Mouse (Mus musculus): Measurements from ENCODE around the gene Hus1b. TPM values are rescaled to one million over a fixed set of nuclear protein-coding genes. Genes with fewer than 3 reads are reported as not detected.

Gene Hus1b
- polyA plus RNA-seq, 1 experiment from 2014 or later = not detected

- Histone ChIP-seq H3K9ac (no peak overlapping the region), H3K4me3 (no peak overlapping the region), H3K27me3 (replicated peaks) (no peaks in the 10 kb centered on the region), H3K4me1 (peaks cover 23% of the 10 kb centered on the region), H3K36me3 (peaks cover 5% of the 10 kb centered on the region; the same call in 1 of the 2 replicates), H3K4me2 (no peak overlapping the region), H3K27ac (replicated peaks) (no peak overlapping the region), H3K9me3 (no peaks in the 10 kb centered on the region)
- ATAC-seq (ENCODE audit: extremely low read depth, insufficient number of reproducible peaks, low FRiP score, low TSS enrichment) = no peak
- 94% methylated on average over 9 of the region's 9 CpGs for WGBS
These were observed 1.6 kb upstream of the Hus1b start for GRCm38 (mm10) chr13:30949181-30949580.

GRCm38 (mm10) chr13:30947129-30947528, 430 bp downstream of the Hus1b start:
- Histone ChIP-seq H3K4me2 (no peak overlapping the region), H3K4me1 (peaks cover 23% of the 10 kb centered on the region), H3K9me3 (no peaks in the 10 kb centered on the region), H3K9ac (no peak overlapping the region), H3K36me3 (peaks cover 5% of the 10 kb centered on the region; the same call in 1 of the 2 replicates), H3K27me3 (replicated peaks) (no peaks in the 10 kb centered on the region), H3K4me3 (no peak overlapping the region), H3K27ac (replicated peaks) (no peak overlapping the region)
- 80% methylated on average over 15 of the region's 15 CpGs for WGBS
- ATAC-seq (ENCODE audit: extremely low read depth, insufficient number of reproducible peaks, low FRiP score, low TSS enrichment) = no peak

GRCm38 (mm10) chr13:30945788-30946187, 1.8 kb downstream of the Hus1b start:
- peaks cover 23% of the 10 kb centered on the region for H3K4me1 ChIP-seq
- H3K27ac ChIP-seq (replicated peaks) = 0 out of 2 replicates have a peak overlapping the region, but pooled peaks have one; percentile 2
- peaks cover 5% of the 10 kb centered on the region; the same call in 1 of the 2 replicates for H3K36me3 ChIP-seq
- no peaks in the 10 kb centered on the region for H3K27me3 ChIP-seq (replicated peaks)
- no peak overlapping the region for H3K4me2 ChIP-seq
- no peak overlapping the region for H3K4me3 ChIP-seq
- no peak overlapping the region for H3K9ac ChIP-seq
- H3K9me3 ChIP-seq = no peaks in the 10 kb centered on the region
- ATAC-seq (ENCODE audit: extremely low read depth, insufficient number of reproducible peaks, low FRiP score, low TSS enrichment) = no peak

- H3K4me3 ChIP-seq = no peak overlapping the region
- peaks cover 13% of the 10 kb centered on the region for H3K36me3 ChIP-seq
- 81% methylated on average over 6 of the region's 6 CpGs for WGBS
- H3K9ac ChIP-seq = no peak overlapping the region
- no peak for ATAC-seq (ENCODE audit: extremely low read depth, insufficient number of reproducible peaks, low FRiP score, low TSS enrichment)
- H3K4me1 ChIP-seq = no peaks in the 10 kb centered on the region
- H3K9me3 ChIP-seq = no peaks in the 10 kb centered on the region
- H3K4me2 ChIP-seq = no peak overlapping the region
- no peak overlapping the region for H3K27ac ChIP-seq (replicated peaks)
- H3K27me3 ChIP-seq (replicated peaks) = no peaks in the 10 kb centered on the region
These were observed 14.6 kb downstream of the Hus1b start for GRCm38 (mm10) chr13:30932972-30933371.

- 73% methylated on average over 4 of the region's 4 CpGs for WGBS
- no peak overlapping the region for H3K9ac ChIP-seq
- ATAC-seq (ENCODE audit: extremely low read depth, insufficient number of reproducible peaks, low FRiP score, low TSS enrichment) = no peak
- no peak overlapping the region for H3K27ac ChIP-seq (replicated peaks)
- no peaks in the 10 kb centered on the region for H3K4me1 ChIP-seq
- H3K4me3 ChIP-seq = no peak overlapping the region
- no peaks in the 10 kb centered on the region for H3K27me3 ChIP-seq (replicated peaks)
- peaks cover 9% of the 10 kb centered on the region for H3K36me3 ChIP-seq
- no peak overlapping the region for H3K4me2 ChIP-seq
- H3K9me3 ChIP-seq = no peaks in the 10 kb centered on the region
These were observed 15.9 kb downstream of the Hus1b start for GRCm38 (mm10) chr13:30931613-30932012.

- Histone ChIP-seq H3K4me3 (no peak overlapping the region), H3K36me3 (peaks cover 17% of the 10 kb centered on the region), H3K9ac (no peak overlapping the region), H3K4me2 (no peak overlapping the region), H3K4me1 (no peaks in the 10 kb centered on the region), H3K9me3 (no peaks in the 10 kb centered on the region), H3K27me3 (replicated peaks) (no peaks in the 10 kb centered on the region), H3K27ac (replicated peaks) (no peak overlapping the region)
- ATAC-seq (ENCODE audit: extremely low read depth, insufficient number of reproducible peaks, low FRiP score, low TSS enrichment) = no peak
- 62% methylated on average over 2 of the region's 2 CpGs for WGBS
These were observed 18.4 kb downstream of the Hus1b start for GRCm38 (mm10) chr13:30929119-30929518.

- Histone ChIP-seq H3K9ac (no peak overlapping the region), H3K4me1 (no peaks in the 10 kb centered on the region), H3K27ac (replicated peaks) (no peak overlapping the region), H3K4me2 (no peak overlapping the region), H3K9me3 (no peaks in the 10 kb centered on the region), H3K36me3 (peaks cover 28% of the 10 kb centered on the region), H3K4me3 (no peak overlapping the region), H3K27me3 (replicated peaks) (no peaks in the 10 kb centered on the region)
- ATAC-seq (ENCODE audit: extremely low read depth, insufficient number of reproducible peaks, low FRiP score, low TSS enrichment) = no peak
- WGBS = 92% methylated on average over 6 of the region's 6 CpGs
These were observed 23.3 kb downstream of the Hus1b start for GRCm38 (mm10) chr13:30924269-30924668.

GRCm38 (mm10) chr13:30921914-30922313, 25.6 kb downstream of the Hus1b start:
- Histone ChIP-seq H3K9me3 (no peaks in the 10 kb centered on the region), H3K27me3 (replicated peaks) (no peaks in the 10 kb centered on the region), H3K9ac (no peak overlapping the region), H3K4me3 (no peak overlapping the region), H3K4me1 (no peaks in the 10 kb centered on the region), H3K36me3 (peaks cover 31% of the 10 kb centered on the region), H3K4me2 (no peak overlapping the region), H3K27ac (replicated peaks) (no peak overlapping the region)
- no peak for ATAC-seq (ENCODE audit: extremely low read depth, insufficient number of reproducible peaks, low FRiP score, low TSS enrichment)
- WGBS = 83% methylated on average over 4 of the region's 4 CpGs

- H3K9me3 ChIP-seq = no peaks in the 10 kb centered on the region
- H3K9ac ChIP-seq = no peak overlapping the region
- ATAC-seq (ENCODE audit: extremely low read depth, insufficient number of reproducible peaks, low FRiP score, low TSS enrichment) = no peak
- no peak overlapping the region for H3K4me2 ChIP-seq
- H3K27me3 ChIP-seq (replicated peaks) = no peaks in the 10 kb centered on the region
- peaks cover 5% of the 10 kb centered on the region for H3K4me1 ChIP-seq
- peaks cover 8% of the 10 kb centered on the region for H3K36me3 ChIP-seq
- H3K27ac ChIP-seq (replicated peaks) = no peak overlapping the region
- no peak overlapping the region for H3K4me3 ChIP-seq
These were observed 33.8 kb downstream of the Hus1b start for GRCm38 (mm10) chr13:30913757-30914156.

GRCm38 (mm10) chr13:30913028-30913427, 34.5 kb downstream of the Hus1b start:
- no peak overlapping the region for H3K27ac ChIP-seq (replicated peaks)
- no peak for ATAC-seq (ENCODE audit: extremely low read depth, insufficient number of reproducible peaks, low FRiP score, low TSS enrichment)
- no peak overlapping the region for H3K9ac ChIP-seq
- peaks cover 5% of the 10 kb centered on the region for H3K4me1 ChIP-seq
- no peak overlapping the region for H3K4me2 ChIP-seq
- no peaks in the 10 kb centered on the region for H3K9me3 ChIP-seq
- no peaks in the 10 kb centered on the region for H3K27me3 ChIP-seq (replicated peaks)
- H3K4me3 ChIP-seq = no peak overlapping the region
- peaks cover 8% of the 10 kb centered on the region for H3K36me3 ChIP-seq
- 14% methylated on average over 4 of the region's 4 CpGs for WGBS

- no peak for ATAC-seq (ENCODE audit: extremely low read depth, insufficient number of reproducible peaks, low FRiP score, low TSS enrichment)
- H3K4me3 ChIP-seq = no peak overlapping the region
- peaks cover 8% of the 10 kb centered on the region for H3K36me3 ChIP-seq
- H3K27me3 ChIP-seq (replicated peaks) = no peaks in the 10 kb centered on the region
- H3K4me2 ChIP-seq = no peak overlapping the region
- H3K9ac ChIP-seq = no peak overlapping the region
- no peaks in the 10 kb centered on the region for H3K9me3 ChIP-seq
- 69% methylated on average over 5 of the region's 5 CpGs for WGBS
- peaks cover 5% of the 10 kb centered on the region for H3K4me1 ChIP-seq
- H3K27ac ChIP-seq (replicated peaks) = no peak overlapping the region
These were observed 35.5 kb downstream of the Hus1b start for GRCm38 (mm10) chr13:30911931-30912625.

GRCm38 (mm10) chr13:30910889-30911288, 36.7 kb downstream of the Hus1b start:
- H3K27ac ChIP-seq (replicated peaks) = no peak overlapping the region
- no peak overlapping the region for H3K4me2 ChIP-seq
- peaks cover 11% of the 10 kb centered on the region for H3K36me3 ChIP-seq
- H3K4me3 ChIP-seq = no peak overlapping the region
- no peaks in the 10 kb centered on the region for H3K9me3 ChIP-seq
- WGBS = 85% methylated on average over 5 of the region's 5 CpGs
- no peak for ATAC-seq (ENCODE audit: extremely low read depth, insufficient number of reproducible peaks, low FRiP score, low TSS enrichment)
- peaks cover 5% of the 10 kb centered on the region for H3K4me1 ChIP-seq
- H3K27me3 ChIP-seq (replicated peaks) = no peaks in the 10 kb centered on the region
- no peak overlapping the region for H3K9ac ChIP-seq

Measured in heart, embryonic 13.5 days (tissue).